Mouse (Mus musculus): Measurements from ENCODE around the gene Tm9sf2. TPM values are rescaled to one million over a fixed set of nuclear protein-coding genes. Genes with fewer than 3 reads are reported as not detected.
"Not testable (repeated sequence)": the region's sequence is repeated elsewhere in the genome, so short reads cannot be mapped to it uniquely, and the experiment has no call there.

Gene Tm9sf2
- total and polyA plus RNA-seq, 2 experiments from 2014 or later: 84.3 to 104 TPM

GRCm38 (mm10) chr14:122066243-122066642 is 40.6 kb upstream of the Tm9sf2 start:
- no peak for ATAC-seq
- H3K9me3 ChIP-seq (ENCODE audit: low read length): no peaks in the 10 kb centered on the region
- H3K4me1 ChIP-seq (ENCODE audit: insufficient read depth): no peaks in the 10 kb centered on the region
- no peak for DNase-seq
- H3K36me3 ChIP-seq (ENCODE audit: insufficient read depth): no peaks in the 10 kb centered on the region
- no peaks in the 10 kb centered on the region for H3K27me3 ChIP-seq (ENCODE audit: insufficient read depth, low read length)
- no peak overlapping the region for H3K9ac ChIP-seq
- H3K27ac ChIP-seq (ENCODE audit: low read depth, low read length): no peak overlapping the region
- no peak overlapping the region for H3K4me3 ChIP-seq (ENCODE audit: low read depth, low read length)
- TF ChIP-seq CTCF (IDR thresholded peaks at IDR 0.05; ENCODE audit: low read depth): no peak
- WGBS: 86% methylated on average over 4 of the region's 4 CpGs
- no peak overlapping the region for H3K4me2 ChIP-seq (ENCODE audit: low read depth)

GRCm38 (mm10) chr14:122068036-122068435 is 38.8 kb upstream of the Tm9sf2 start:
- H3K27me3 ChIP-seq (ENCODE audit: insufficient read depth, low read length); H3K27ac ChIP-seq (ENCODE audit: low read depth, low read length); H3K4me1 ChIP-seq (ENCODE audit: insufficient read depth); ATAC-seq; H3K36me3 ChIP-seq (ENCODE audit: insufficient read depth); DNase-seq; H3K4me3 ChIP-seq (ENCODE audit: low read depth, low read length); H3K4me2 ChIP-seq (ENCODE audit: low read depth); H3K9ac ChIP-seq; H3K9me3 ChIP-seq (ENCODE audit: low read length): not testable (repeated sequence)
- 38% methylated on average over 3 of the region's 3 CpGs for WGBS

GRCm38 (mm10) chr14:122068801-122069695 is 37.8 kb upstream of the Tm9sf2 start:
- Histone ChIP-seq H3K4me3 (ENCODE audit: low read depth, low read length) (no peak overlapping the region), H3K27ac (ENCODE audit: low read depth, low read length) (no peak overlapping the region), H3K4me2 (ENCODE audit: low read depth) (no peak overlapping the region), H3K27me3 (ENCODE audit: insufficient read depth, low read length) (no peaks in the 10 kb centered on the region), H3K4me1 (ENCODE audit: insufficient read depth) (no peaks in the 10 kb centered on the region), H3K9ac (no peak overlapping the region), H3K36me3 (ENCODE audit: insufficient read depth) (no peaks in the 10 kb centered on the region), H3K9me3 (ENCODE audit: low read length) (no peaks in the 10 kb centered on the region)
- TF ChIP-seq CTCF (IDR thresholded peaks at IDR 0.05; ENCODE audit: low read depth): no peak
- no peak for DNase-seq
- 54% methylated on average over 11 of the region's 11 CpGs for WGBS
- no peak for ATAC-seq

- WGBS: 93% methylated on average over 3 of the region's 3 CpGs
- no peak for DNase-seq
- no peaks in the 10 kb centered on the region for H3K27me3 ChIP-seq (ENCODE audit: insufficient read depth, low read length)
- no peak overlapping the region for H3K4me3 ChIP-seq (ENCODE audit: low read depth, low read length)
- no peaks in the 10 kb centered on the region for H3K9me3 ChIP-seq (ENCODE audit: low read length)
- no peak overlapping the region for H3K27ac ChIP-seq (ENCODE audit: low read depth, low read length)
- TF ChIP-seq CTCF (IDR thresholded peaks at IDR 0.05; ENCODE audit: low read depth): no peak
- no peaks in the 10 kb centered on the region for H3K4me1 ChIP-seq (ENCODE audit: insufficient read depth)
- no peak for ATAC-seq
- H3K36me3 ChIP-seq (ENCODE audit: insufficient read depth): no peaks in the 10 kb centered on the region
- H3K9ac ChIP-seq: no peak overlapping the region
- H3K4me2 ChIP-seq (ENCODE audit: low read depth): no peak overlapping the region
These were observed 36.9 kb upstream of the Tm9sf2 start for GRCm38 (mm10) chr14:122069948-122070347.

- H3K9ac ChIP-seq: no peak overlapping the region
- no peak overlapping the region for H3K27ac ChIP-seq (ENCODE audit: low read depth, low read length)
These were observed 33.4 kb upstream of the Tm9sf2 start for GRCm38 (mm10) chr14:122073422-122073821.

GRCm38 (mm10) chr14:122074360-122074759 is 32.5 kb upstream of the Tm9sf2 start:
- ATAC-seq (no peak), DNase-seq (no peak)

More at GRCm38 (mm10) chr14:122073422-122073821, 33.4 kb upstream of the Tm9sf2 start:
- ATAC-seq: no peak
- DNase-seq: no peak
- H3K36me3 ChIP-seq (ENCODE audit: insufficient read depth): no peaks in the 10 kb centered on the region
- no peaks in the 10 kb centered on the region for H3K9me3 ChIP-seq (ENCODE audit: low read length)
- H3K4me3 ChIP-seq (ENCODE audit: low read depth, low read length): no peak overlapping the region
- H3K4me2 ChIP-seq (ENCODE audit: low read depth): no peak overlapping the region
- no peak for TF ChIP-seq CTCF (IDR thresholded peaks at IDR 0.05; ENCODE audit: low read depth)
- 93% methylated on average over 5 of the region's 5 CpGs for WGBS
- no peaks in the 10 kb centered on the region for H3K4me1 ChIP-seq (ENCODE audit: insufficient read depth)
- H3K27me3 ChIP-seq (ENCODE audit: insufficient read depth, low read length): no peaks in the 10 kb centered on the region

GRCm38 (mm10) chr14:122075485-122076200 is 31.2 kb upstream of the Tm9sf2 start:
- no peak overlapping the region for H3K4me2 ChIP-seq (ENCODE audit: low read depth)
- no peaks in the 10 kb centered on the region for H3K36me3 ChIP-seq (ENCODE audit: insufficient read depth)
- no peaks in the 10 kb centered on the region for H3K27me3 ChIP-seq (ENCODE audit: insufficient read depth, low read length)
- WGBS: 91% methylated on average over 21 of the region's 21 CpGs
- no peak for ATAC-seq
- H3K9ac ChIP-seq: no peak overlapping the region
- H3K9me3 ChIP-seq (ENCODE audit: low read length): no peaks in the 10 kb centered on the region
- no peak overlapping the region for H3K27ac ChIP-seq (ENCODE audit: low read depth, low read length)
- H3K4me1 ChIP-seq (ENCODE audit: insufficient read depth): no peaks in the 10 kb centered on the region
- DNase-seq: no peak
- no peak for TF ChIP-seq CTCF (IDR thresholded peaks at IDR 0.05; ENCODE audit: low read depth)
- H3K4me3 ChIP-seq (ENCODE audit: low read depth, low read length): no peak overlapping the region

More at GRCm38 (mm10) chr14:122074360-122074759, 32.5 kb upstream of the Tm9sf2 start:
- H3K27me3 ChIP-seq (ENCODE audit: insufficient read depth, low read length): no peaks in the 10 kb centered on the region
- no peaks in the 10 kb centered on the region for H3K36me3 ChIP-seq (ENCODE audit: insufficient read depth)
- H3K27ac ChIP-seq (ENCODE audit: low read depth, low read length): no peak overlapping the region
- H3K9me3 ChIP-seq (ENCODE audit: low read length): no peaks in the 10 kb centered on the region
- TF ChIP-seq CTCF (IDR thresholded peaks at IDR 0.05; ENCODE audit: low read depth): no peak
- no peak overlapping the region for H3K4me2 ChIP-seq (ENCODE audit: low read depth)
- no peaks in the 10 kb centered on the region for H3K4me1 ChIP-seq (ENCODE audit: insufficient read depth)
- H3K9ac ChIP-seq: no peak overlapping the region
- H3K4me3 ChIP-seq (ENCODE audit: low read depth, low read length): no peak overlapping the region
- 70% methylated on average over 10 of the region's 10 CpGs for WGBS

Data from forebrain, postnatal 0 days (tissue).